8 mouse cellular contexts compared by ENCODE assay signal in the genomic region with DNA sequence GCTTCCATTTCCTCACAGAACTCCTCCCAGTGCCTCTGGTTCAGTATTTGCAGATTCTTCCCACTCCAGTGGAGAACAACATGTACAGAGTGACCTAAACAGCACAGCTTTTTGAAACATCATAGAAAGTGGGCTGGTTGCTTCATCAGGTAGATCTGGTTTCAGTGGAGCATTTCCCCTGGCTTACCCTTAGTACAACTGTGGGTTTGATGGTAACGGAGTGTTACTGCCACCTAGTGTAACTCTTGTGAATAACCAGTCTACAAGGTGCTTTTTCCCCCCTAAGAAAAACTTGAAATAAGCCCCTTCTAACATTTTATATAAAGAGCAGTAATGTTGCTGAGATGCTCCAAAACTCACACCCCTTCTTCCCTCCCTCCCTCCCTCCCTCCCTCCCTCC. TPM values are rescaled to one million over a fixed set of nuclear protein-coding genes. Genes with fewer than 3 reads are reported as not detected.
DNase-seq lines count a peak whose midpoint lies in the region; ATAC-seq lines count a peak whose summit lies in the region.
"Had no signal": no experiment of that assay in that cellular context is flagged by ENCODE, and none has a peak within 500 bp of the region (broad histone marks: within the 10 kb centered on the region; RNA-seq: fewer than 3 reads in every experiment).

No protein-coding gene starts in this region.

- no peaks in the 10 kb centered on the region for H3K4me1 ChIP-seq in neural tube, embryonic 15.5 days
- H3K4me1 ChIP-seq: limb, embryonic 12.5 days had no signal

- H3K4me2 ChIP-seq in neural tube, embryonic 15.5 days = no peak overlapping the region
- H3K4me2 ChIP-seq: limb, embryonic 12.5 days had no signal

- WGBS in neural tube, embryonic 15.5 days = 11% methylated on average over 1 of the region's 1 CpGs

- H3K9ac ChIP-seq in neural tube, embryonic 15.5 days (replicated peaks) = no peak overlapping the region
- H3K9ac ChIP-seq: limb, embryonic 12.5 days had no signal

- H3K27me3 ChIP-seq in neural tube, embryonic 15.5 days (replicated peaks) = no peaks in the 10 kb centered on the region
- H3K27me3 ChIP-seq: limb, embryonic 12.5 days had no signal

- H3K9me3 ChIP-seq in neural tube, embryonic 15.5 days (replicated peaks) = no peaks in the 10 kb centered on the region
- H3K9me3 ChIP-seq: limb, embryonic 12.5 days had no signal

- DNase-seq in layer of hippocampus, adult 11-12 months (ENCODE audit: low spot score) = peak; percentile 30
- DNase-seq in layer of hippocampus, postnatal 25 days (ENCODE audit: extremely low spot score in 1 of 2, low spot score in 1 of 2) = no peak
- DNase-seq in ES-CJ7 (ENCODE audit: low read depth, low spot score) = peak; percentile 57
- DNase-seq in embryo, embryonic 10 days (ENCODE audit: low spot score) = peak; percentile 69
- DNase-seq in kidney, postnatal 14 days = peak; percentile 7
- no peak for DNase-seq in heart, adult 11 months

- no peaks in the 10 kb centered on the region for H3K36me3 ChIP-seq in neural tube, embryonic 15.5 days
- H3K36me3 ChIP-seq: limb, embryonic 12.5 days had no signal

- H3K4me3 ChIP-seq in neural tube, embryonic 15.5 days (replicated peaks) = no peak overlapping the region
- H3K4me3 ChIP-seq: limb, embryonic 12.5 days had no signal

- ATAC-seq in neural tube, embryonic 15.5 days (ENCODE audit: low FRiP score) = peak; percentile 65; the same call in 1 of the 2 replicates

- no peak overlapping the region for H3K27ac ChIP-seq in neural tube, embryonic 15.5 days (replicated peaks)
- H3K27ac ChIP-seq: limb, embryonic 12.5 days had no signal

RNA-seq across cellular contexts. Expression of gene Lpcat4, which starts 23.3 kb away (rescaled TPM):
- 10 to 100 TPM; 78.7 to 95.6 TPM for total RNA-seq in layer of hippocampus, postnatal 25 days (2021)
- polyA plus RNA-seq in neural tube, embryonic 15.5 days (2015; fragmentation: Nextera tagmentation; extraction: Ambion mirVana) = 26.7 and 27.8 TPM in 2 replicates

RNA-seq across cellular contexts. Expression of gene Nutm1, which starts 43.1 kb away (rescaled TPM):
- total RNA-seq in layer of hippocampus, postnatal 25 days (2021) = not detected
- not detected in 2 replicates for polyA plus RNA-seq in neural tube, embryonic 15.5 days (2015; fragmentation: Nextera tagmentation; extraction: Ambion mirVana)

RNA-seq across cellular contexts. Expression of gene Nop10, which starts 45.7 kb away (rescaled TPM):
- 10 to 100 TPM; 53.6 to 59.6 TPM for total RNA-seq in layer of hippocampus, postnatal 25 days (2021)
- 205 and 216 TPM in 2 replicates for polyA plus RNA-seq in neural tube, embryonic 15.5 days (2015; fragmentation: Nextera tagmentation; extraction: Ambion mirVana)

RNA-seq across cellular contexts. Expression of gene Slc12a6, which starts 49.6 kb away (rescaled TPM):
- 100 to 1,000 TPM in 1 of 2 experiments, 10 to 100 TPM in 1; 94.4 to 109 TPM for total RNA-seq in layer of hippocampus, postnatal 25 days (2021)
- 15.1 and 15.2 TPM in 2 replicates for polyA plus RNA-seq in neural tube, embryonic 15.5 days (2015; fragmentation: Nextera tagmentation; extraction: Ambion mirVana)

RNA-seq across cellular contexts. Expression of gene Gm21985, which starts 50.1 kb away (rescaled TPM):
- 1 to 10 TPM in 1 of 2 experiments, under 1 TPM in 1; 0.54 to 5.3 TPM for total RNA-seq in layer of hippocampus, postnatal 25 days (2021)
- polyA plus RNA-seq in neural tube, embryonic 15.5 days (2015; fragmentation: Nextera tagmentation; extraction: Ambion mirVana) = not detected in 2 replicates
- polyA plus RNA-seq: limb, embryonic 12.5 days had no signal

Comparison
In these comparisons a context has a peak if more than half of its experiments do, and no peak if none do; other contexts are left out.
1. DNase-seq: peak in layer of hippocampus, adult 11-12 months (single experiment), ES-CJ7 (single experiment), embryo, embryonic 10 days (single experiment) and kidney, postnatal 14 days (single experiment); none in layer of hippocampus, postnatal 25 days (0 of 2) and heart, adult 11 months (single experiment).